Mouse (Mus musculus) midbrain, embryonic 11.5 days (tissue): ENCODE measurements around the gene Bod1. TPM values are rescaled to one million over a fixed set of nuclear protein-coding genes. Genes with fewer than 3 reads are reported as not detected.

ENCODE experiments used
- ATAC-seq: fragments of 200-750 bp; cut with Nextera tagmentation; 2 replicates; pipeline ENCODE4 v1.8.0; 2017; ENCODE audit warnings: moderate TSS enrichment, moderate library complexity; ENCODE audit not compliant: low FRiP score
- DNase-seq: peaks from one replicate; pipeline ENCODE4 v3.0.0; 2015; ENCODE audit warnings: low spot score; ENCODE audit errors: missing footprints
- H3K27ac ChIP-seq: fragments of 300-500 bp; sonication (generic); 2 replicates; pipeline ENCODE4 v1.5.1; 2014; ENCODE audit warnings: low read depth, low read length
- H3K27me3 ChIP-seq: fragments of 300-500 bp; sonication (generic); 2 replicates; pipeline ENCODE4 v1.6.1; 2014; ENCODE audit warnings: mild to moderate bottlenecking, low read length, moderate library complexity, mixed read lengths; ENCODE audit not compliant: control insufficient read depth, insufficient read depth
- H3K36me3 ChIP-seq: fragments of 300-500 bp; sonication (generic); 2 replicates; pipeline ENCODE4 v1.6.1; 2014; ENCODE audit warnings: mild to moderate bottlenecking, low read length, moderate library complexity, mixed read lengths; ENCODE audit not compliant: control insufficient read depth, insufficient read depth
- H3K4me1 ChIP-seq: fragments of 300-500 bp; sonication (generic); 2 replicates; pipeline ENCODE4 v1.6.1; 2014; ENCODE audit warnings: low read length; ENCODE audit not compliant: control insufficient read depth, insufficient read depth
- H3K4me2 ChIP-seq: fragments of 300-500 bp; sonication (generic); 2 replicates; pipeline ENCODE4 v1.6.1; 2014; ENCODE audit warnings: mild to moderate bottlenecking, moderate library complexity
- H3K4me3 ChIP-seq: fragments of 300-500 bp; sonication (generic); 2 replicates; pipeline ENCODE4 v1.5.1; 2014; ENCODE audit warnings: low read depth, low read length
- H3K9ac ChIP-seq: fragments of 300-500 bp; sonication (generic); 2 replicates; pipeline ENCODE4 v1.6.1; 2014; ENCODE audit warnings: low read length
- H3K9me3 ChIP-seq: fragments of 300-500 bp; sonication (generic); 2 replicates; pipeline ENCODE4 v1.6.1; 2016; ENCODE audit warnings: low read length; ENCODE audit not compliant: control insufficient read depth
- WGBS: fragments of 180-500 bp; shearing (Covaris S2); extraction: QIAGEN DNeasy Blood & Tissue Kit; methylation state at CpG from one replicate; pipeline ENCODE4 v1.1.7; 2014; 5-methylcytosine and 5-hydroxymethylcytosine counted together
- polyA plus RNA-seq: library from polyadenylated mRNA; unstranded; fragments of >200 nt; fragmentation: Nextera tagmentation; extraction: Ambion mirVana; gene quantifications from 2 replicates; pipeline ENCODE4 v1.2.1, GENCODE M21; 2014

Gene Bod1
- polyA plus RNA-seq, 1 experiment from 2014 or later = 160 TPM

DNA sequence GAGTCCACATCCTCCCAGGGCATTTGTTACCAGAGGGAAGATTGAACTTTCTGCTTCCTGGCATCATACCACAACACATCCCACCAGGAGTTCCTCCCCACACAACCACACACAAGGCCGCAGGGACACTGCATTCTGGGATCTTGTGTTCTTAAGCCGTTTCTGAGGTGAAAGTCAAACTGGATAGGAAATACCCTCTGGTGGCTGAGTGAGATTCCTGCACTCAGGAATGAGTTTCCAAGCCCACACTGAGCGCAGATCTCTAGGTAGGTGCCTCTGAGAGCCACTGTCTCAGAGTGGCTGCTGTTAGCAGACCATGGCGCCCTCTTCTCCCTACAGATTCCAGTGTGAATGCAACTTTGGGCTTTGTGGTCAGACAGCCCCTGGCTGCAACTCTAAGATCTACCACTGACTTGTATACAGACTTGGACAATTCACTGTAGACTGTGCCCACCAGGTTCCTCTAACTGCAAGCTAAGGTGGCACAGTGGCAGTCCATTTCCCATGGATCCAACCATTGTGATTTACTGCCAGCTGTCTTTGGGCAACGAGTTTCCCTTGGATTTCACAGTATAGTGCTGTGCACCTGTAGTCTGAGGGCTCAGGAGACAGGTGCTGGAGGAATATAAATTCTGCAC is 14.4 kb downstream of the Bod1 start:
- 75% methylated on average over 5 of the region's 5 CpGs for WGBS
- no peak for ATAC-seq
- DNase-seq = peak; percentile 59

DNA sequence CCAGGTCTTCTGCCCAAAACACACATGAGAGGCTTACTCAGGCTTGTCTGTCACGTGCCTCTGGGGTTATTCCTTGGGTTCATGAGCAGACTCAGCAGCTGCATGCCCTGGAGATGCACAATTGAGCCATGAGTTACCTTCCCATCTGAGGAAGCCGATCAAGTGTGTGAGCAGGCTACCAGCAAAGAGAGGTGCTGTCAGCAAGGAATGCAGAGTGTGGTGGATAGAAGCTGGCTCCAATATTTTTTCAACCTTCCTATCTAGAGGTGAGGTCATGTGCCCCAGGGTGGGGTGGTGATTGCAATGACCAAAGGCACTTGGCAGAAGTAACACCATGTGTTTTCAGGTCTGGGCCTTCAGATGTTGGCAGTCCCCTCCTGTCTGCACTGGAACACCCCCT is 22.2 kb downstream of the Bod1 start:
- Histone ChIP-seq H3K4me3 (no peak overlapping the region), H3K9me3 (no peaks in the 10 kb centered on the region), H3K9ac (no peak overlapping the region), H3K4me1 (no peaks in the 10 kb centered on the region), H3K27ac (no peak overlapping the region), H3K27me3 (no peaks in the 10 kb centered on the region), H3K36me3 (no peaks in the 10 kb centered on the region), H3K4me2 (no peak overlapping the region)
- 77% methylated on average over 2 of the region's 2 CpGs for WGBS
- DNase-seq (no peak), ATAC-seq (no peak)

More for the DNA sequence above, 14.4 kb downstream of the Bod1 start:
- H3K9ac ChIP-seq = no peak overlapping the region
- H3K4me2 ChIP-seq = no peak overlapping the region
- H3K9me3 ChIP-seq = no peaks in the 10 kb centered on the region
- no peak overlapping the region for H3K27ac ChIP-seq
- no peaks in the 10 kb centered on the region for H3K4me1 ChIP-seq
- no peaks in the 10 kb centered on the region for H3K36me3 ChIP-seq
- H3K4me3 ChIP-seq = no peak overlapping the region
- no peaks in the 10 kb centered on the region for H3K27me3 ChIP-seq

DNA sequence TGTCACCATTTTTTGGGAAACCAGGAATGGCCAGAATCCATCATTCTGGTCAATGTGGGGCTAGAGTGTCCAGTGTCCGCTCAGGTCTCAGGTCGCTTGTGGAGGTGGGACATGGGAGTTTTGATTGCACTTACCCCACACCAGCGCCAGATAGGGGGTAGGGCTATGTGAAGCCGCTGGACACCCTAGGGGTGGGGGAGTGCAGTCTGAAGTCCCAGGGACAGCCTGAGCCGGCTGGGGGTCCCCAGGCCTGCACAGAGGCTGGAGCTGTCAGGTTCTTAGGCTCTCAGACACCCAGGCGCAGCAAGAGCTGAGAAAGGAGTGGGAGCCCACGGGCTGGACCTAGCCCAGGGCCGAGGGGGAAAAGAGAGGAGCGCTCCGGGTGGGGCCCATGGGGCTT is 24.4 kb downstream of the Bod1 start:
- 85% methylated on average over 10 of the region's 10 CpGs for WGBS
- DNase-seq (peak; percentile 10), ATAC-seq (no peak)
- Histone ChIP-seq H3K9me3 (no peaks in the 10 kb centered on the region), H3K36me3 (no peaks in the 10 kb centered on the region), H3K4me1 (no peaks in the 10 kb centered on the region), H3K9ac (no peak overlapping the region), H3K27ac (no peak overlapping the region), H3K27me3 (no peaks in the 10 kb centered on the region), H3K4me2 (no peak overlapping the region), H3K4me3 (no peak overlapping the region)

DNA sequence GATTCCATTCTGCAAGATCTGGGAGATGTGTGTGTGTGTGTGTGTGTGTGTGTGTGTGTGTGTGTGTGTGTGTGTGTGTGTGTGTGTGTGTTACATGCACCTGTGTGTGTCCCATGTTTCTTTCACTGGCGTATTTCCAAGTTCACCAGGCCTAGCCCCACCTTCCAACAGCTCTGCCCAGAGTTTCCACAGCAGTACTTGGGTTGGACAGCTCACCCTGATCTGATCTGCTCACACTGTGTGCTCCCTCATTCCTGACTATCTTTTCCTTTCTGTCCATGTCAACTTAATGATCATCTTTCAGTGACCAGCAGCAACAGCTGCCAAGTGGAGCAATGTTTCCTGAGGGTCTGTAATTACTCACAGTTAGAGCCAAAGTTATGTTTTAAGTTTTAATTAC is 25.1 kb downstream of the Bod1 start:
- no peak overlapping the region for H3K27ac ChIP-seq
- DNase-seq = peak; percentile 61
- H3K9me3 ChIP-seq = no peaks in the 10 kb centered on the region
- 75% methylated on average over 1 of the region's 1 CpGs for WGBS
- ATAC-seq = no peak
- H3K27me3 ChIP-seq = no peaks in the 10 kb centered on the region
- H3K9ac ChIP-seq = no peak overlapping the region
- no peaks in the 10 kb centered on the region for H3K36me3 ChIP-seq
- no peak overlapping the region for H3K4me3 ChIP-seq
- no peak overlapping the region for H3K4me2 ChIP-seq
- no peaks in the 10 kb centered on the region for H3K4me1 ChIP-seq

DNA sequence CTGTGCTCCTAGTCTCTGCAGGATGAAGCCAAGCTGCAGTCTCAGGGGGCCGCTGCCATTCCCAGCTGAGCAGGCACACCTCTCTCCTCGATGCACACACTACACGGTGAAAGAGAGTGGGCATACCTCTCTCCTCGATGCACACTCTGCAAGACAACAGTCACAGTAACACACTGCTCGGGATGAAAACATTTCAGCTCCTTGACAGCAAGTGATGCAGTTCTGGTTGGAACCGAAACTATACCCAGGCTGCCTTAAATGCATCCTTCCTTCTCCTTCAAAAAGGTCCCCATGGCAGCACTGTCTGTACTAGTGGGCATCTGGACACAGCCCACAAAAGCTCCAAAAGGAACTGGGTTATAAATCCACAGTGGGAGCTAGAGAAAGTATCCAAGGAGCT is 28.6 kb downstream of the Bod1 start:
- DNase-seq = peak; percentile 75
- WGBS = 78% methylated on average over 6 of the region's 6 CpGs
- no peaks in the 10 kb centered on the region for H3K4me1 ChIP-seq

DNA sequence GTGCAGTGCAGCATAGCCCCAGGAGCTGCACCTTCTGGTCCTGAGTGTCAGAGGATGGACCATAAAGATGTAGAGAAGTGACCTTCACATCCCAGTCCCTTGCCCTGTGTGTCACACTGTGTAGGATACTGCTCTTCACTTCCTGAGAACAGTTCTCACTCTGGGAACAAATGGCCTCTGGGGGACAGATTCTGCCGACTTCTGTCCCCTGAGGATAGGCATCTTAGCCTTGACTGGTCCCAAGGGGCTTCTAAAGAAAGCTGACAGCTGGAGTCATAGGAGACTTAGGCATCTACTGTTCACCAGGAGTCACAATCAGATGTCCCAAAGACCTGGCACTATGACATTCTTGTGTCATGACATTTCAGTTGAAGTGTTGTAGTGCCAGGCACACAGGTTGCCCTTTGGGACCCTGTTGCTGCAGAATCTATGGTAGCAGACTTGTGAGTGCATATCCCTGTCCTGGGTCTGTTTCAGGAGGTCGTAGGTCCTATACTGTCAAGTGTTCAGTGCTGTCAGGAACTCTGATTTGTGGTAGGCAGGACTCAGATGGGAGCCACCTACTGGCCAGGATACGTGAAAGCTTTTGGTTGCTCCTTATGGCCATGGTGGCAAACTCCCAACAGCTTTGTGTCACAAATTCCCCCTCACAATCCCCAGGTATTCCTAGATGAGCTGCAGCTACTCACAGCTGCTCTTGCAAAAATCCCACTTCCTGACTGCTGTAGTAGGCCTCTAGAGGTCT is 30.4 kb downstream of the Bod1 start:
- no peaks in the 10 kb centered on the region for H3K27me3 ChIP-seq
- H3K27ac ChIP-seq = no peak overlapping the region
- no peak overlapping the region for H3K4me3 ChIP-seq
- H3K36me3 ChIP-seq = no peaks in the 10 kb centered on the region
- no peak overlapping the region for H3K9ac ChIP-seq
- ATAC-seq = no peak
- no peaks in the 10 kb centered on the region for H3K4me1 ChIP-seq
- WGBS = 53% methylated on average over 3 of the region's 3 CpGs
- no peaks in the 10 kb centered on the region for H3K9me3 ChIP-seq
- peak; percentile 75 for DNase-seq
- no peak overlapping the region for H3K4me2 ChIP-seq

More for the DNA sequence above, 28.6 kb downstream of the Bod1 start:
- no peak for ATAC-seq
- Histone ChIP-seq H3K27me3 (no peaks in the 10 kb centered on the region), H3K4me3 (no peak overlapping the region), H3K36me3 (no peaks in the 10 kb centered on the region), H3K4me2 (no peak overlapping the region), H3K9me3 (no peaks in the 10 kb centered on the region), H3K9ac (no peak overlapping the region), H3K27ac (no peak overlapping the region)

DNA sequence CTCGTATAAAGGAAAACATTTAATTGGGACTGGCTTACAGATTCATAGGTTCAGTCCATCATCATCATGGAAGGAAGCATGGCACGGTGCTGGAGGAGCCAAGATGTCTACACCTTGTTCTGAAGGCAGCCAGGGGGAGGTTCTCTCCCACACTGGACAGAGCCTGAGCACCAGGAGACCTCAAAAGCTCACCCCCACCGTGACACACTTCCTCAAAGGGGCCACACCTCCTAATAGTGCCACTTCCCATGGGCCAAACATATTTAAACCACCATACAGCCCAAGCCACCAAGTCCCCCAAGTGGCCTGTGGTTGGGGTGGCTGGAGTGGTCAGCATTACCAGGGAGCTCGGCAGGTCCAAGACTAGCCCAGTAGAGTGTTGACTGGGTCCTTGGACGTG is 31.5 kb downstream of the Bod1 start:
- H3K27ac ChIP-seq = no peak overlapping the region
- no peaks in the 10 kb centered on the region for H3K4me1 ChIP-seq
- H3K36me3 ChIP-seq = no peaks in the 10 kb centered on the region
- no peak overlapping the region for H3K9ac ChIP-seq
- no peaks in the 10 kb centered on the region for H3K9me3 ChIP-seq
- no peaks in the 10 kb centered on the region for H3K27me3 ChIP-seq
- DNase-seq (no peak), ATAC-seq (no peak)
- H3K4me2 ChIP-seq = no peak overlapping the region
- H3K4me3 ChIP-seq = no peak overlapping the region
- WGBS = 75% methylated on average over 5 of the region's 5 CpGs

DNA sequence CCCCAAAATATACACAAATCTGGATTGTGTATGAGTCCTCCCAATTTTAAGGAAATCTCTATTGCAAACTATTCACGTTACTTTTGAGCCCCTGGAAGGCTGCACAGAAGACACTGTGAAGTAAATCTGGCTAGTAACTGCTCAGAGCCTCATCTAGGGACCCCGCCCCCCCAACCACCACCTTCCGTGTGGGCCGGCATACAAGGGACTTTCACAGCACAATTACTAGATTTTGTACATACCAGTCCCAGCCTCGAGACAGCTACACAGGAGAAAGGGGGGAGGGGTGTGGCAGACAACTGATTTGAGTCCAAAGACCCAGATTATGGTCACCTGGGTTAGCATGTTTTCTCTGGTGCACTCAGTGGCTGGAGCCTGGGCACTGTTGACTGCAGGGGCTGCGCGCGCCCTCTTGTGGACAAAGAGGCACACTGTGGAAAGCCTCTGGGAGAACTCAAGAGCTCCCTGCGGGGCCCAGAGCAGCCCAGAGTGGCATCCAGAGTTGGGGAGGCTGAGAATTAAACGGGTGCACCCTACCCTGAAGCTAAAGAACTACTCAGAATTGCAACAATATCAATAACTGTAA is 33.8 kb downstream of the Bod1 start:
- no peaks in the 10 kb centered on the region for H3K9me3 ChIP-seq
- H3K27me3 ChIP-seq = no peaks in the 10 kb centered on the region
- H3K4me2 ChIP-seq = no peak overlapping the region
- H3K9ac ChIP-seq = no peak overlapping the region
- no peaks in the 10 kb centered on the region for H3K4me1 ChIP-seq
- ATAC-seq = peak; percentile 90
- peak; percentile 98 for DNase-seq
- no peaks in the 10 kb centered on the region for H3K36me3 ChIP-seq
- no peak overlapping the region for H3K27ac ChIP-seq
- 24% methylated on average over 10 of the region's 10 CpGs for WGBS
- H3K4me3 ChIP-seq = no peak overlapping the region

DNA sequence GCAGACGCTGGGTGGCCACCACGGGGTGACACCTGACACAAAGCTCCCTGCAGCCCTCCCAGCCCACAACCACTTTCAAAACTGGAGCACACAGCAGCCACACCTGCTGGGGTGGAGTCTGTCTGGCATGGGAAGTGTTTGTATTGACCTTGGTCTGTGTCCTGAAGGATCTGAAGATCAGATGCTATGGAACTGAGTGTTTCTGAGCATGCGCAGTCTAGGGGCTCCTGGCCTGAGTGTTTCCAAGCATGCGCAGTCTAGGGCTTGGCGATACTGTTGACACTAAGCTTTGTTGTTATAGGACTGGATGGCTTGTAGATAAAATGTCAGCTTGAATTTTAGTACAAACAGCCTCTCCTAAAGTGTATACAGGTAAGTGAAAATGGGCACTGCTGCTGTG is 43.0 kb downstream of the Bod1 start:
- no peaks in the 10 kb centered on the region for H3K36me3 ChIP-seq
- no peaks in the 10 kb centered on the region for H3K27me3 ChIP-seq
- no peak overlapping the region for H3K4me3 ChIP-seq
- H3K4me2 ChIP-seq = no peak overlapping the region
- no peak for ATAC-seq
- H3K9ac ChIP-seq = no peak overlapping the region
- 89% methylated on average over 5 of the region's 5 CpGs for WGBS
- DNase-seq = no peak
- no peak overlapping the region for H3K27ac ChIP-seq
- no peaks in the 10 kb centered on the region for H3K9me3 ChIP-seq
- H3K4me1 ChIP-seq = no peaks in the 10 kb centered on the region
